Mouse (Mus musculus) cerebellum, postnatal 14 days (tissue): ENCODE data around the gene Spry2.

Experiments used
- DNase-seq, 2 experiments: peaks; one replicate each; pipeline ENCODE4 v3.0.0; 2021; ENCODE audit warnings: mixed read lengths in 2 of 2

The Spry2 gene

DNA sequence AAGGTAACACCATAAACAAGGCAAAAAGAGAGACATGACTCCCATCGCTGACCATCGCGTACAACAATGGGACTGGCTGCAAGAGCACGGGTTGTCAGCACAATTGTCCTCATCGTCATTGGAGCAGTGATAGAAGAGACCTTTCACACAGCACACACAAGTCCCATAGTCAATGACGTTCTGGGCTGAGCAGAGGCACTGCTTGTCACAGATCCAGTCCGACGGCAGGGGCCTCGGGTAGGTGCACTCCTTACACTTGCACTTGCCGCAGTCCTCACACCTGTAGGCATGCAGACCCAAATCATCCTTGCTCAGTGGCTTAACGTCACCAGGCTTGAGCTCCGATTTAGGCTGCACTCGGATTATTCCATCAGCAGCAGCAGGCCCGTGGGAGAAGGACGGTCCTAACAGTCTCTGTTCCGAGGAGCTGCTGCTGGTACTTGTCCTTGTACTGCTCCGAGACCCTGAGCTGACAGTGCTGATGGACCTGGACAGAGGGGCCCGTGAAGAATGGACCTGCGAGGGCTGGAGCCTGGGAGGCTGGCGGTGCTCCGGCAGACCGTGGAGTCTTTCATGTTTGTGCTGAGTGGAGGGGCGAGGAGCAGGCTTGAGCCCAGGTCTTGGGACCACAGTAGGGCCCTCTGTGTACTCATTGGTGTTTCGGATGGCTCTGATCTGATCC, 3.5 kb downstream of the Spry2 start:
- DNase-seq = peak; percentile 48 to 64

DNA sequence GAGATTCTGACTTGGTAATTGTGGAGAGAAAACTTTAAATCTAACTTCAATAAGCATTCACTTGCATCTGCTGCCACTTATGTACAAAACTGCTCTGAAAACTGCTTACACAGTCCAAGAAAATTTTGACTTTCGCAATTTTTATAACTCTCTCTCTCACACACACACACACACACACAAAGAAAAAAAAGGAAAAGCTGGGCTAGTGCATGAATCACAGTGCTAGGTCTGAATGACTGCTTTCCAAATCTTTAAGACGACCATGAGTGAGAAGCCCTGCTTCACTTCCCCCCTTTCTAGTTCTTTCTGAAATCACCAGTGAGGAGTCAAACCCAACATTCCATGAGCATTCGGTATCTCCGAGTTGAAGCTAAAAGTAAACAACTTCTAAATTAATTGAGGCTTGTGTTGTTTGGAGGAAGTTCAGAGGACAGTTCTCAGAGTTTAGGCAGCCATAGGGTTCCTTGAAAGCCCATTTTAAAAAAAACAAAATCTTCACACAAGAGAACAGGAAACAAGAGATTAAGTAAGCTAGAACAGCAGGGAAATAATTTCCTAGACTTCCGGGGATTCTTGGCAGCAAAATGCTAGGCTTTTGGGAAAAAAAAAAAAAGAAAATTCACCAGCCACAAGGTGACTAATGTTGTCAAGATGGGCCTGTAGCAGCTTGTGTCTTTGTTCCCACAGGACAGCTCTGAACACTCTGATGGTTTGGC, 5.9 kb downstream of the Spry2 start:
- no peak for DNase-seq

DNA sequence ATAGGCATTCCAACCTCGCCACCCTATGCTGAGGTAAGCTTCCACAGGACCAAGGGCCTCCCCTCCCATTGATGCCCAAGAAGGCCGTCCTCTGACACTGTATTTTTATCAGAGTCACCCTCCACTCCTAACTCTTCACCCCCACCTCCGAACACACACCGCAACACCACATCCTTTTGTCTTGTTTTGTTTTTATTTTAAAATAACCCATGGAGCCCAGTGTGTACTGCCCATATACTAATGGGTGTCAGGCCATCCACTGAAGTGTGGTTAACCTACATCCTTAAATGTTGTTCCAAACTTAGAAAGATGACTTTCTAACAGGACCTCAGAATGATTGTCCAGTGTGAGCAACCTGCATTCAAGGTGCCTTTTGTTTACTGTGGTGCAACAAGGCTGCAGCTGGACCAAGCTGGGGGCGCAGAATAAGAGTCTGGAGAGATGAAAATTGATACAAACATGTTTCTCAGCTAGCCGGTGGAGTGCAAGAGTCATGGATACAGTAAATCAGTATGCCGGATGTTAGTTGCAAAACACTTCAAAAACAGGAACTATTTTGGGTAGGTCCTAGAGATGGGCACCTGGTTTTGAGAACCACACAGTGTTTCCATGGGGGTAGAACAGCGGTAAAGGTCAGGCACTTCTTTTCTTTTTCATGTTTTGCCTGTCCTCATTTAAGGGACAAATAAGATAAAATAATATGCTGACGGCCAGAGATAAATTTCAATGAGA, 9.8 kb downstream of the Spry2 start:
- no peak for DNase-seq

DNA sequence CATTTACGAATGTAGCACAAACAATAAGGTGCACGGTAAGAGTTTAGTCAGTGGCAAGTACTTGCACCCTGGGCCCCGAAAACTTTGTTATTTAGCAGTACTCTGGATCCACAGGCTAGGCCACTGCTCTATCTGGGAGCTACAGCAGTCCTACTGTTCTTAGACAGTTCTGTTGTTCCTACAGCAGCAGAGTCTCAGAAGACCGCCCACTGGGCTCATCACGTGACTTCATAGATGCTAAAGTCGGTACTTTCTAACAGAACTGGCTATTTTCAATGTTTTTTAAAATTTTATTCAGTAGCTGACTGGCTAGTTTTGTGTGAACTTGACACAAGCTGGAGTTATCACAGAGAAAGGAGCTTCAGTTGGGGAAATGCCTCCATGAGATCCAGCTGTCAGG, 11.4 kb downstream of the Spry2 start:
- no peak for DNase-seq

DNA sequence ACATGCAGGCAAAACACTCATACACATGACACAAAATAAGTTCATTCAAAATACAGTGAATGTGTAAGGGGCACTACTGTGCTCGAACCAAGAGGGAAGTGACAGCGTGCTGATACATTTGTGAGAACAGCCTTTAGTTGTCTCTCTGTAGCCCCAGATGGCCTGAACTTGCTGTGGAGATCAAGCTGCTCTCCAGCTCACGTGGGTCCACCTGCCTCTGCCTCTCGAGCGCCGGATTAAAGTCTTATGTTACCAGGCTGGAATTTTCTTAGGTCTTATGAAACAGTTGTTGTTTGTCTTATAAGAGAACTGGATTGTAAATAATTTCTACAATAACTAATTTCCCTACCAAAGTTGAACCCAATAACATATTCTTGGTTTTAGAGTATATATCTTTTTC, 13.4 kb downstream of the Spry2 start:
- no peak for DNase-seq

DNA sequence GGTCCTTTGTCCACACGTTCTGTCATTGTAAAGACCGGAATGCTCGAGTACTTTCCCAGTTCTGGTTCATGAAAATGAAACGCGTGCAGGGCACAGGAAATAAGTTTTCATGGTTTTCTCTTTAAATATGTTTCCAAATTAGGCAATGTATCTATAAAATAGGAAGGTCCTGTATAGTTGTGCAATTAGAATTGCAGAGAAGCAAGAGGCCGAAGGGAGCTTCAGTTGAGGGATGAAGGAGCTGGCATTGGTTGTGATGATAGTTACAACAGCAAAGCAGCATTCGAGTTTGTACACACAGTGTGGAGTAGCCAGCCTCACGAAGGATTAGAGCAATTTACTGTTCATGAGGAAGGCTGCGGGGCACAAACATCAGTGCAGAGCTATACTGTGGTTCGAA, 18.3 kb downstream of the Spry2 start:
- DNase-seq = no peak

DNA sequence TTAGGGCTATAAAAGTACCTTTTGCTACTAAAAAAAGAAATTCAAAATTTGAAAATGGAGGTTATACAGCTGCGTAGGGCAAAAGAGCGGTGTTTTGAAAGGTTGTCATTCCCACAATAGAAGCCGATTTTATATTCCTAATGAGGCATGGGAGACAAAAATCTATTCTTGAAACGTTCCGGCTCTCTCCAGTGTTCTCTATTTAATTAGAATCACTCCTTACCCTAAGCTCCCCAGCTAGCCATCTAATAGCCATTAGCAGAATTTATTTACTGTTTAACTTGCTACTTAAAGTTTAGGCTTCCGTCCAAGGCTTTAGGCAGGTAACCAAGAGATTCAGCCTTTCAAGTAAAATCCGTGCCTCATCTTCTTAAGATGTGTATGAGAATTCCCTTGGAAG, 20.2 kb downstream of the Spry2 start:
- DNase-seq = no peak

DNA sequence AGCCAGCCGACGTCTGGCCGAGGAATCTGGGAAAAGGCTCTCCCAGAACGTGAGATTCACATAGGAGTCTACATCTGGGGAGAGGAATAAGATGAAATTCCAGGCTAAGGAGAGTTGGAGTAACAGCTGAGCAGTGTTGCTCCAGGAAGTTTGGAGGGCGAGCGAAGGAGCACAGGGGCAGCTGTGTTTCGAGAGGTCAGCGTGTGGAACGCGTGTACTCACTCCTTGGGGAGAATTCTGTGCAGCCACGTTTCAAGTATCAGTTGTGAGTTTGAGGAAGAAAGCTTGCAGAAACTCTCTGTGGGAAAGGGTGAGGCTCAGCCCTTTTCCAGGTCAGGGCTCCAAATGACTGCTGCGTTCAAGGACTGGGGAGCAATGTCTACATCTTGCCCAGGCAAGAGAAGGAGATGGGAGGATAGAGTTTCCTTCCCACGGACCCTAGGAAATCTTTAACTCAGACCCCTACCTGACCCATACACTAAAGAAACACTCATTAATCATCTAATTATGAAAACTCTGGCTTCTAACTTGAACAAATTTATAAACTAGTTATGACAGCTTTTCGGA, 26.2 kb downstream of the Spry2 start:
- no peak for DNase-seq

DNA sequence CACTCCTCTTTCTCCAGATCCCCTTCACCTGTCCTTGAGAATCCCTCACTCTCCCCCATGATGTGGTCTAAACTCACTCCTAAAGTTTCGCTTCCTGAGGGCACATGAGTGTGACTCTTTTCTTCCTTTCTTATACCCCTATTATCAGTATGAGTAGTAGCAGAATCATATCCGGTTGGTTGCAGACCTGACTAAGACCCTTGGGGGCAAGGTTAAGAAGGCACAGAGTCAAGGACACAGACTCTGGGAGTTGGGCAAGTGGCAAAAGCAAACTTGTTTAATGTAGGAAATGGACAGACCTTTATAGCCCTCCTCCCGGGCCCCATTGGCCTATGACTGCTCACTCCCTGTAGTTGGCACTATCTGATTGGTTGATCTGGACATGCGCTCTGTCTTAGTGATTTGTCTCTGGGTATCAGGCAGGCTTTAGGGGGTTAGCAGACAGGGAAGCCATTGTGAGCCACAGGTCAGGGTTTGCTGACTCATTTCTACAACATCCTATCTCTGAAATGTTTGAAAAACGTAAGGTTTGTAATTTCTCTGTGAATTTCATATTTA, 31.2 kb downstream of the Spry2 start:
- DNase-seq = no peak

DNA sequence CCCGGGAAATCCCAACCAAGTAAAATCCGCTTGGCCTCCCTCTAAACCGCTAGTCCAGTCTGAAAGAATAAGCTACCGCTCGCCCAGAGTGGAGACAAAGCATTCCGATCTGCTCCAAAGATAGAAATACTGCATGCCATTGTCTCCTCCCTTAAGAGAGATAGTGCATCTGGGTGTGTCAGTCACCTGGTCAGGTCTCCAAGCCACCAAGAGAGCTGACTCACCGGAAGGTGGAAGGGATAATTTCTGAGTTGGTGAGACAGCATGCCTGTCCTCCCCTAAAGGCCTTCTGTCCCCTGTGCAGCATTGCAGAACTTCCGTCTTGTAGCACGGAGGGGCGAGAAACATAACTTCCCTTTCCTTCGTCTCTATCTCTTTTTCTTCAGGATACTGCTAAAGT, 34.4 kb downstream of the Spry2 start:
- no peak for DNase-seq

DNA sequence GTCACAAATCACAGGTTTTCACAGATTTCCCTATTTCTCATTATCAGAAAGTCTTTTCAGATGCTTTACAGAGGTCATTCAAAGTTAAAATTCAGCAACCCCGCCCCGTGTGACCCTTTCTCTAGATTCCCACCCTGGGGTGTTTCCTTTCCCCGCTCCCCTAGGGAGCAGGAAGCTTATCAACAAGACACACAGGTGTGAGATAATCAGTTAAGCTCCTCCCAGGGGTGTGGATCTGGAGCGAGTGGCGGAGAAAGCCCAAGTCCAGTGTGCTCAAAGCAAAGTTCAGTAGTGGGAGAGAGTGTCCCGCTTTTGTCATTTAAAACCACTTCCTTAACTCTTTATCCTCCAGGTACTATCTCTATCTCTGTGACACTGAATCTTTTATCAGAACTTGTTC, 35.7 kb downstream of the Spry2 start:
- no peak for DNase-seq

DNA sequence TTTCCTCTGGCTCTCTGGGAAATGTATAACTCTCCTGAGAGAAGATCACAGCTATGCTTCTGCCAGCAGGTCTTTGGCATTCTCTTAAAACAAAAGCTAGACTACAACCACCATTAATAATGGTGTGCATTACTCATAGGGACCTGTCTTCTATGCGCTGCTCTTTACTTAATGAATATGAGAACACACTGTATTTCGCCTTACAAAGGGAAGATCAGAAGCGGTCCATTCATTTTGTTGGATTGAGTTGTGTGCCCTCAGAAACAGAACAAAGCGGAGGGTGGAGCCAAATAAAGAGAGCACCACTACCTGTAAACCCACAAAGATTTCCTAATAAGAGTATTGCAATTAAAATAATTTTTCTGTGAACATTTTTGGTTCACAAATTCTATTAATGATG, 36.3 kb downstream of the Spry2 start:
- DNase-seq = no peak

DNA sequence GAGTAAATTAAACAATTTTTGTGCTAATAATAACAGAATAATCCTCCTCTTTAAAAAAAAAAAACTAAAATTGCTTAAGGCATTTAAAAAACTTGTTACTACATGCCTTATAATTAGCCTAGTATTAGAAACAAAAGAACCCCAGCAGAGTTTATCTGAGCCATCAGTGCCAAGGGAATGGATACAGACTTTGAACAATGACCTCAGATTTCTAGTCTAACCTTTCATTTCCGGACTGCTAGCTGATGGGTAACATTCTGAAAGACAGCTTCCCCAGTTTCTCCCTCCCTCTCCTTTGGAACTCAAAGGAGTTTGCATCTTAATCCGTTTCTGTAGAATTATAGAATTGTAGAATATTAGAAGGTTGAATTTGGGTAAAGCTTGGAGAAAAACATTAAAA, 36.7 kb downstream of the Spry2 start:
- DNase-seq = no peak

DNA sequence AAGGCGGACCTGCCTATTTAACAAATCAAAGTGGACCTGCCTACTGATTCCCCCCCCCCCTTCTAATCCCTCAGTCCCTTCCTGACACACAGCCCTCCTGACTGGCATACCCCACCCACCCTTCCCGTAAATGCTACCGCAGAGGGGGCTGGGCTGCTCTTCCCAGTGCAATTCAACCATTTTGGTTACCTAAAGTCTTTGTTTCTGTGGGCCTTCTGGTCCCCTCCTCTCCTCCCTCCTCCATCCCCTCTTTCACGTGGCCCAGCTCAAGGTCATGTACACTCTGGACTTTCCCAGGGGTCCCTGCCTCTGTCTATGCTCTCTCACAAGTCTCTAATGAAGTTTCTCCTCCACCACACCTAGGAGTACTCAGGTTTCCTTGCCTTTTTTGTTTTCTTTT, 37.3 kb downstream of the Spry2 start:
- no peak for DNase-seq

DNA sequence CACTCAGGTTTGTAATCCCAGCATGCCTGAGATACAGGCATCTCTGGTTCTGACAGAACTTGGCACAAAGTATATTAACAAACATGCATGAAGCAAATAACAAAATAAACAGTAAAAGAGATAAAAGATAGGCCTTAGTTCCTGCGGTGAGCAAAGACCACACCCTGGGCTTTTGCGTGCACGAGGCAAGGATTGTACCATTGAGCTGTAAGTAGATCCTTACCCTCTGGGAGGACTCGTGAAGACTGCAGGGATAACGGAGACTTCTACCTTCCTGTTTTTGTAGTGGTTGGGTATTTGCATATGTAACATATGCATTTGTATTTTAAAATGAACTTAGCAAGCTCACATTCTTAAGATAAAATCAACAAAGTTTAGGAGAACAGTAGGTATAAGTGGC, 37.7 kb downstream of the Spry2 start:
- DNase-seq = no peak

DNA sequence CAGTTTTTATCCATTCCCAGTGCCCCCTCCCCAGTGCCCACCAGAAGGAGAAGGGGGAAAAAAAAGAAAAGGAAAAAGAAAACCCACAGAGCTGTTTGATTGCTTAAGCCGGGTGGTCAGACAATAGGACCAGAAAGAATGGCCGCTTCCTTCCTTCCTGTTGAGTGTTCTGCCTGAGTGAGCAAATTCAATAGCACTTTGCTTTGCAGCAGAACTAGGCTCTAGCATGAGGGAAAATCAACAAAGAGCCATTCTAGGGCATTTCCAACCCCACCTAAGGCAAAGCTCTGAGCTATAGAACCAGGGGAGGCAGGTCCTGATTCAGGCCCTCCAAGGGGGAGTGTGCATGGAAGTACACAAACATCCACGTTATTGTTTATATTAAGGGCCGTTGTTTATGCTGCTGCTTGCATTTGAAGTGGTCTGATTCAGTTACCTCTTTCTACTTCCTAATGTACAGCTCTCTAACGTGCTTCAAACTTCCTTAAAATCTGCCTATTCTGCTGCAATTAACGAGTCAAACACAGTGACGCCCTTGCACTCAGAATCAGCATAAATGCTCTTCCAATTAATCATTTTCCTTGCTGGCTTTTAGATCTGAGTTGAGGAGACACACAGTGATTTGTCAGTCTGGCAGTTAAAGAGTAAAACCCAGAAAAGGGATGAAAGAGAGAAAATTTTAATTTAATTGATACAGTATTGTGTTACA, 45.1 kb downstream of the Spry2 start:
- no peak for DNase-seq
